Mouse (Mus musculus) kidney, adult 2 months (tissue): ENCODE results near the gene Epyc. TPM values are rescaled to one million over a fixed set of nuclear protein-coding genes. Genes with fewer than 3 reads are reported as not detected.

Source experiments
- DNase-seq: peaks from one replicate; pipeline ENCODE4 v3.0.0; 2021
- H3K27ac ChIP-seq: fragments of 200-500 bp; 2 replicates; pipeline ENCODE4 v1.5.1; 2012; ENCODE audit warnings: low read depth, low read length, control low read depth, inconsistent platforms; ENCODE audit not compliant: insufficient read depth
- H3K27me3 ChIP-seq: fragments of 200-500 bp; replicated peaks from 2 replicates; pipeline ENCODE4 v1.6.1; 2012; ENCODE audit warnings: mild to moderate bottlenecking, moderate library complexity, low read length, inconsistent platforms; ENCODE audit not compliant: control insufficient read depth, insufficient read depth
- H3K36me3 ChIP-seq: fragments of 200-500 bp; 2 replicates; pipeline ENCODE4 v1.6.1; 2012; ENCODE audit warnings: mild to moderate bottlenecking, moderate library complexity, low read length, inconsistent platforms; ENCODE audit not compliant: control insufficient read depth, insufficient read depth
- H3K4me1 ChIP-seq: fragments of 200-500 bp; 2 replicates; pipeline ENCODE4 v1.6.1; 2011; ENCODE audit warnings: low read length; ENCODE audit not compliant: control insufficient read depth, insufficient read depth
- H3K4me3 ChIP-seq: fragments of 200-500 bp; 2 replicates; pipeline ENCODE4 v1.5.1; 2011; ENCODE audit warnings: mild to moderate bottlenecking, low read depth, low read length, control low read depth; ENCODE audit not compliant: insufficient read depth
- CTCF ChIP-seq: fragments of 200-500 bp; conservative IDR thresholded peaks from 2 replicates; pipeline ENCODE4 v1.5.1; 2011; ENCODE audit warnings: low read depth, mild to moderate bottlenecking, control low read depth, low read length, moderate library complexity, mixed read lengths; ENCODE audit not compliant: insufficient read depth, insufficient read length
- POLR2A ChIP-seq: fragments of 200-500 bp; IDR thresholded peaks from one replicate; pipeline ENCODE4 v1.6.1; 2011; ENCODE audit warnings: low read depth, low read length, control low read depth
- WGBS: fragments of 180-500 bp; shearing (Covaris S2); methylation state at CpG from one replicate; pipeline ENCODE4 v1.1.7; 2018; 5-methylcytosine and 5-hydroxymethylcytosine counted together
- polyA plus RNA-seq: library from polyadenylated mRNA; depleted of rRNA; stranded (reverse); fragments of >200 nt; gene quantifications from 2 replicates; pipeline ENCODE4 v1.2.3, GENCODE M21; 2012

The Epyc gene
- polyA plus RNA-seq, 1 experiment: 0.22 TPM

DNA sequence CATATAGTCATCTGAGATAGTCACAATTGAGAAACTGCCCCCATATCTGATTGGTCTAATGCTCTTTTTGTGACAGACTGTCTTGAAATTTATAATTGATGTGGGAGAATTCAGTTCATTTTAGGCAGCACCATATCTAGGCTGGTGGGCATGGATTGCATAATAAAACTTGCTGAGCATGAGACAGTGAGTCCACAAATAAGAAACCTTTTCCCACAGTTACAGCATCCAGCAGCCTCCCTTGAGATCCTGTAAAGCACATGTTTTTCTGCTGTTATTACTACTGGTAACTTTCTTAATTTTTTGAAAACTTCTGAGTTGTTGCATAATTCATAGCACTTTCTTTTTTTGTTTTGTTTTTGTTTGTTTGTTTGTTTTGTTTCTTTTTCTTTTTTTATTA is 39.1 kb downstream of the Epyc start:
- Histone ChIP-seq H3K27ac (no peak overlapping the region), H3K36me3 (no peaks in the 10 kb centered on the region), H3K4me1 (no peaks in the 10 kb centered on the region), H3K27me3 (no peaks in the 10 kb centered on the region), H3K4me3 (no peak overlapping the region)
- TF ChIP-seq CTCF (no peak), POLR2A (no peak)
- DNase-seq: no peak

DNA sequence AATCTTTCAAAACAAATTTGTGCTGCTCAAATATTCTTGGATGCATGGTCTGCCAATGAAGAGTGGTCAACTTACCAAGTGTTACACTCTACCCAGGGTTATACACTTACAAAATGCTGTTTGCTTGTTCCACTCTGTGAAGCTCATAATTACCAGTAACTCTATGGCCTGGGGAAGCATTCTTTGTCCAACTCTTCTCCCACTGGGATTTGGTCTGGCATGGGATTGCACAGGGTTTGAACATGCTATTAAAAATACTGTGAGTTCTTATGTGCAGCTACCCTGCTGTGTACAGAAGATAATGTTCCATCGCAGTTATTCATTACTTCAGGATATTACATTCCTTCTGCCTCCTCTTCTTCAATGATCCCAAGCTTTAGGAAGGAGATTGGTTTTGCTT is 43.3 kb downstream of the Epyc start:
- DNase-seq: no peak
- Histone ChIP-seq H3K4me1 (no peaks in the 10 kb centered on the region), H3K36me3 (no peaks in the 10 kb centered on the region), H3K27me3 (no peaks in the 10 kb centered on the region; the same call in 1 of the 2 replicates), H3K27ac (no peak overlapping the region), H3K4me3 (no peak overlapping the region)
- no peak for TF ChIP-seq CTCF
- no peak for TF ChIP-seq POLR2A
- WGBS: 85% methylated on average over 1 of the region's 1 CpGs

DNA sequence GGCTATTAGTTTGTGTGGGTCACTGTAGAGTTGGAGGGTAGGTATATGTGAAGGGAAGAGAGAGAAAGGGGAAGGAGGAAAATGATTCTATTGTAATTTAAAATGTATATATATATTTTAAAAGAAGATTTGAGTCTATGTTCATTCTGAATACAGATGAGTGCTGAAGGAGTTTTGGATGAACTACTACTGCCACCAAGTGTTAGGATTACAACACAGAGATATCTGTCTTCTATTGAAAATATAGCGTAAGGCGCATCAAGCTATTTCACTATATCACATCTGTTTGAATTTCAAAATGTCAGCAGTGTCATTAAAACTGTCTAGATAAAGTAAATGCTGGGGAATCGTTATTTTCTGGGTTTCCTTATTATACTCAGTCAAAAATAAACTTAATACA is 45.6 kb downstream of the Epyc start:
- H3K27ac ChIP-seq: no peak overlapping the region
- H3K4me3 ChIP-seq: no peak overlapping the region
- DNase-seq: no peak
- no peaks in the 10 kb centered on the region; the same call in 1 of the 2 replicates for H3K27me3 ChIP-seq
- H3K36me3 ChIP-seq: no peaks in the 10 kb centered on the region
- H3K4me1 ChIP-seq: no peaks in the 10 kb centered on the region
- 75% methylated on average over 3 of the region's 3 CpGs for WGBS
- TF ChIP-seq POLR2A (no peak), CTCF (no peak)

DNA sequence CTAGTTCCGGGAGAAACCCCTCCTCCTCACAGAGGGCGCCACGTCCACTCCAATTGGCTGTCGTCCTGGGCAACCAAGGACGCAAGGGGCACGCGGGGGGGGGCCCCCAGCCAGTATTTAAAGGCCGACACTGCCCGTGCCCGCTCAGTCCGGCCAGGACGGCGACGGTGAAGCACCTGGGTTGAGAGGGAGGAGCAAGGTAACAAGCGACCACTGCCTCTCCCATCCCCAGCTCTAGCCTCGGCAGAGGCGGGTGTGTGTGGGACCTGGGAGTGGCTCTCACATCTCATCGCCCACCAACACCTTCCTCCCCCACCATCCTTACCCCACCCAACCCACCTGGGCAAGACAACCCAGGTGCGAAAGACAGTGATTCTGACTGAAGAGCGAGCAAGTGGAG is 49.0 kb downstream of the Epyc start, which contains the start of gene Ccer1:
TSS of gene Ccer1 (plus strand) at position 147 of the 400 bp plus-strand sequence.
- 74% methylated on average over 20 of the region's 20 CpGs for WGBS
- no peak for DNase-seq
- Histone ChIP-seq H3K4me3 (no peak within 1 kb of the TSS), H3K27me3 (no peaks in the 10 kb centered on the region; the same call in 1 of the 2 replicates), H3K27ac (no peak within 1 kb of the TSS), H3K36me3 (no peaks in the 10 kb centered on the region), H3K4me1 (no peaks in the 10 kb centered on the region)
- TF ChIP-seq CTCF (no peak), POLR2A (no peak)

DNA sequence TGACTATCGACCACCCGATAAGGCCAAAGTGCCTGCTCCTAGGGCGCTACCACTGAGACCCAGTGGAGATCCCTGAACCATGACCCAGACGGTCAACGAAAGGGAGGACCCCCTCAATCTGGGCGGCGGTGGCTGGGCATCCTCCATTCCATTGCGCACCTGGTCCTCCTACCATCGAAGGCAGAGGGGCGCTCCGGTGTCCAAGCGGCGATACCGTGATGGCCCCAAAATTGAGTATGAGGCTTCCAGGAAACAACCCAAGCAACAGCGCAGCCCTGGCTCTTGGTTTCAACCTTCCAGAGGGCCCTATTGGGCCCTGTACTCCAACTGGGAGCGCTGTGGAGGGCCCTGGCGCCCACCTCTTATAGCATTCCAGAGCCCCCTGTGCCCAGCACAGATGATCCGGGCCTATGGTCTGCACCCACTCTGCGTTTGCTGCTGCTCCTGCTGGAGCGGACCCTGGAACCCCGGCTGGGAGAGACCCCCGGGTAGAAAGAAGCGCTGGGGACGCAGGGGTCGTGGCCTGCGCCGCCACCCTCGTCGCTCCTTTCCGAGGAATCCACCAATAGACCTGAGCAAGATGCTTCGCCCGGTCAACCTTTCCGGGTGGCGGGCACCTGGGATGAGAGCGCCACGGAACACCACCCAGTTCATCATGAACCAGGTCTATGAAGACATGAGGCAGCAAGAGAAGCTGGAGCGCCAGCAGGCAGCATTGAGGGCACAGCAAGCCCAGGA is 49.7 kb downstream of the Epyc start:
- Histone ChIP-seq H3K36me3 (no peaks in the 10 kb centered on the region), H3K27ac (no peak overlapping the region), H3K4me1 (no peaks in the 10 kb centered on the region), H3K4me3 (no peak overlapping the region), H3K27me3 (no peaks in the 10 kb centered on the region; the same call in 1 of the 2 replicates)
- no peak for TF ChIP-seq POLR2A
- TF ChIP-seq CTCF: no peak
- DNase-seq: no peak
- 95% methylated on average over 37 of the region's 37 CpGs for WGBS

DNA sequence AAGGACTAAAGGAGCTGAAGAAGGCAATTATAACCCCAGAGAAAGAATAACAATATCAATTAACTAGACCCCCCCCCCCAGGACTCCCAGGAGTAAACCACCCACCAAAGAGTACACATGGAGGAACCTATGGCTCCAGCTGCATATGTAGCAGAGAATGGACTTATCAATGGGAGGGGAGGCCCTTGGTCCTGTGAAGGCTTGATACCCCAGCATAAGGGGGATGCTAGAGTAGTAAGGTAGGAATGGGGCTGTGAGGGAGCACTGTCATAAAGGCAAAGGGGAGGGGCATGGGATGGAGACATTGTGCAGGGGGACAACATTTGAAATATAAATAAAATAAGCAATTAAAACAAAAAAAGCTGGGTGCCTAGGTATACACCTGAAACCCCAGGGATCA is 58.5 kb downstream of the Epyc start:
- TF ChIP-seq POLR2A (no peak), CTCF (no peak)
- Histone ChIP-seq H3K4me1 (no peaks in the 10 kb centered on the region), H3K27me3 (no peaks in the 10 kb centered on the region), H3K4me3 (no peak overlapping the region), H3K27ac (no peak overlapping the region), H3K36me3 (no peaks in the 10 kb centered on the region)
- DNase-seq: no peak

DNA sequence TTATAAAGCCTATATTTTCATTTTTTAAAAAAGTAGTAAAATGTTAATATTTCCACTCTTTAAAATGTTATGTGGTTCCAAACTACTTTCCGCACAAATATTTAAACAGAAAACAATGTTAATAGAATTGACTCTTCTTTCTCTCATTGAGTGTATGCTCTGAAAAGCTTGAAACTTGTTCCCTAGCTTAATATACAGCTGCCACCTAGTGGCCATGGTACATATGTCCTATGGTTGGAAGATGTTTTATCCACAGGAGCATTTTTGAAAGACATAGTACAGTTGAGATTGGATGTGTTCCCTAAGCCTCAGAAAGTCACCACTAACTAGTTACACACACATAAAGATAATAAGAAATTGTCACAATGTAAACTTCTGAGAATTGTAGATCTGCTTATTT is 60.7 kb downstream of the Epyc start:
- TF ChIP-seq POLR2A: no peak
- TF ChIP-seq CTCF: 0 out of 2 replicates have a peak, but pooled peaks have one; percentile 7
- H3K27ac ChIP-seq: no peak overlapping the region
- no peaks in the 10 kb centered on the region for H3K4me1 ChIP-seq
- 54% methylated on average over 1 of the region's 1 CpGs for WGBS
- H3K27me3 ChIP-seq: no peaks in the 10 kb centered on the region; the same call in 1 of the 2 replicates
- H3K36me3 ChIP-seq: no peaks in the 10 kb centered on the region
- no peak overlapping the region for H3K4me3 ChIP-seq
- DNase-seq: peak; percentile 46
